Mouse (Mus musculus): Measurements from ENCODE around the gene Pde4d.

The Pde4d gene

DNA sequence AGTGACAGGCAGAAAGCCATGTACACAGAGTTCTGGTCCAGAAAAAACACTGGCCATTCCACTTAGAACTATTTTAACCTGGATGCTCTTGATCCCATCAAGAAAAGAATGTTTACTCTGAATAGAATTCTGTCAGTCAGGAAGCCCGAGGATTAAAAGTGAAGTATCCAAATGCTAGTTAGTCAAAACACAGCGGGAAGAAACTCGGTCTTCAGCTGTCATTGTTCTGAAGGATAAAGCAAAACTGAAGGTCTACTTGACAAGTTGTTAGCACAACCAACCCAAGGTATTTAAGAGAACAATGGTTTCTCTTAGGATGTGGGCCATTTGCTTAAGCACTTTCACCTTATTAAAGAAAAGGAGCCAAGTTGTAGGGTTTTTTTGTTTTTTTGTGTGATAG, 1327.2 kb downstream of the Pde4d start:
- in situ Hi-C loops (cut with MboI; ENCODE audit: low pct_unique_long_range_greater_than_20kb in 1 of 2, low sequenced_read_pairs in 2 of 2, unreplicated experiment in 1 of 2) = loop anchor here (10.0 kb wide), 3 partner anchors 138 to 248 kb away; no protein-coding TSS in a partner anchor

GRCm38 (mm10) chr13:109777441-109777840, 1327.7 kb downstream of the Pde4d start:
- in situ Hi-C loops (cut with MboI; ENCODE audit: low pct_unique_long_range_greater_than_20kb in 1 of 2, low sequenced_read_pairs in 2 of 2, unreplicated experiment in 1 of 2) = loop anchor here (10.0 kb wide), 3 partner anchors 137 to 247 kb away; no protein-coding TSS in a partner anchor

- in situ Hi-C loops (cut with MboI; ENCODE audit: low pct_unique_long_range_greater_than_20kb in 1 of 2, low sequenced_read_pairs in 2 of 2, unreplicated experiment in 1 of 2) = loop anchor here (10.0 kb wide), 3 partner anchors 136 to 246 kb away; no protein-coding TSS in a partner anchor
These were observed 1328.6 kb downstream of the Pde4d start for GRCm38 (mm10) chr13:109778297-109778835.

- in situ Hi-C loops (cut with MboI; ENCODE audit: low pct_unique_long_range_greater_than_20kb in 1 of 2, low sequenced_read_pairs in 2 of 2, unreplicated experiment in 1 of 2) = no loop called here
These were observed 1331.7 kb downstream of the Pde4d start for GRCm38 (mm10) chr13:109781466-109781865.

DNA sequence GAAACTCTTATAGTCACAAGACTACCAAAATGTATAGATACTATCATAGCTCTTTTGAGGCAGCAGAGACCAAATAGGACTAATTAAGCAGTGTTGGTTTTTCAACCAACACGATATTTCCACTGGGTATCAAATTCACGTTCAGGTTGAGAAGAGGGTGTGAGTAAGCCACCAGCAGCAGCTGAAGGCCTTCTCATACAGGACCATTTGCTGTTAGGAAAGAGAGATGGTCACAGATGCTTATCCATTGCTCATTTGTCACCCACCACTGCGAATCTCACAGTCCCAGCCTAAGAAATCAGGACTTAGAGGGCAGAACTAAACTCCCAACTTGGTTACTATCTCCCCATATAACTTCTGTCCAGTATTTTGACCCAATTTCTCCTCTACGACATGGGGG, 1338.9 kb downstream of the Pde4d start:
- in situ Hi-C loops (cut with MboI; ENCODE audit: low pct_unique_long_range_greater_than_20kb in 1 of 2, low sequenced_read_pairs in 2 of 2, unreplicated experiment in 1 of 2) = no loop called here

GRCm38 (mm10) chr13:109789151-109789550, 1339.4 kb downstream of the Pde4d start:
- in situ Hi-C loops (cut with MboI; ENCODE audit: low pct_unique_long_range_greater_than_20kb in 1 of 2, low sequenced_read_pairs in 2 of 2, unreplicated experiment in 1 of 2) = no loop called here

DNA sequence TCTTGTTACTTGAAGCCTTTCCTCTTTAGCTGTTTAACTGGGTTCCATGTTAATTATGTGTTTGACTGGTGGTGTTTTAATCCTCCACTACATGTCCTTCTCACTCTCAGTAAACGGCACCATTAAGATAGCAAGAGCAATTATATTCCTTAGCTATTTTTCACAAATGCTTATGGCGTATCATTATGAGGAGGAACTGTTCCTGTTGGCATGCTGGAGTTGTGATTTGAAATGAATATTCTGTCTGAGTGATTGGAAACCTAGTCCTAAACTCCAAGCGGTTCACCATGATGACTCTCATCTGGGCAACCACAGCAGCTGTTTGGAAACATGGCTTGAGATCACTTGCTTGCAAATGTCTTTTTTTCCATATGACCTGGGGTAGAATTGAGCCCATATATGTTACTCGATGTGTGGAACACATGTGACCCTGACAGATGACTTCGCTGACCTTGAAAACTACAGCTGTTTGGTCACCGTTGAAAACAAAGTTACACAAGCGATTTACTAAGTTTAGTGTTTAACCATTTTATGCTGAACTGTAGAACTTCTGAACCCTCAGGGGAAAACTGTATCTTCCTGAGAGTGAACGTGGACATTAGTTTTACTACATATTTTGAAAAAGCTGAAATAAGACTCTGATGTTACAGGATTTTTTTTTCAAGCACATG, 1340.4 kb downstream of the Pde4d start:
- in situ Hi-C loops (cut with MboI; ENCODE audit: low pct_unique_long_range_greater_than_20kb in 1 of 2, low sequenced_read_pairs in 2 of 2, unreplicated experiment in 1 of 2) = no loop called here

DNA sequence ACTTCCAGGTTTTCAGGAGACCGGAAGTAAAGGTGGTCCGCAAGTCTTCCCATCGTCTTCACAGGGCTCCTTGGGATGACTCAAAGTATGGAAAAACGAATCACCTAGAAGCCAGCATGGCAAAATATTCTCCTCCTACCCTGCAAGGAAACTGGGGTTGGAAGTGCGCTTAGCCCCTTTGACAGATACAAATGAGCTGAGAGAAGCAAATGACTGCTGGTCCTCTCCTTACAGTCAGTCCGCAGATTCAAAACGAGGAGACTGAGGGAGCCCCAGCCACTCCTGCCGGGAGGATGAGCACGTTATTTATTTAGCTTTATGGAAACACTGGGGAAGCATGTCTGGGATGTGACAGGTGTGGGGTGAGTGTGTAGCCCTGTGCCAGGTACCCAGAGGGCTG, 1344.2 kb downstream of the Pde4d start:
- in situ Hi-C loops (cut with MboI; ENCODE audit: low pct_unique_long_range_greater_than_20kb in 1 of 2, low sequenced_read_pairs in 2 of 2, unreplicated experiment in 1 of 2) = no loop called here

GRCm38 (mm10) chr13:109798651-109799050, 1348.9 kb downstream of the Pde4d start:
- in situ Hi-C loops (cut with MboI; ENCODE audit: low pct_unique_long_range_greater_than_20kb in 1 of 2, low sequenced_read_pairs in 2 of 2, unreplicated experiment in 1 of 2) = no loop called here

DNA sequence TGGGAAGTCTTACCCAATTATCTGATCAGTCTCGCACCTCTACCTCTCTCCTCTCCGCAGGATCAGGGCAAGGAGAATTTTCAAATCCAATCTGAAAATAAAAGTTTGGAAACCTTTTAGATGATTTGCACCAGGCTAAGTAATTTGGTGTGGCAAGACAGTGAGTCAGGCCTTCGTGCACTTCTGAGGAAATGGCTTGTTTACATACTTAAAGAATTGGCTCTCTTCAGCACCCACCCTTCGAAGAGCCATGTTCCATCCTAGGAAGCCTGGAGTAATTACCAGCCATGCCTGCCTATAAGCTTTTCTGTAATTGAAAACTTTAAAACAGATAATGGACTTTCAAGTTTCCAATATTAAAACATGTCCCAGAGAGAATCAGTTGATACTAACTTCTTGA, 1352.5 kb downstream of the Pde4d start:
- in situ Hi-C loops (cut with MboI; ENCODE audit: low pct_unique_long_range_greater_than_20kb in 1 of 2, low sequenced_read_pairs in 2 of 2, unreplicated experiment in 1 of 2) = no loop called here

DNA sequence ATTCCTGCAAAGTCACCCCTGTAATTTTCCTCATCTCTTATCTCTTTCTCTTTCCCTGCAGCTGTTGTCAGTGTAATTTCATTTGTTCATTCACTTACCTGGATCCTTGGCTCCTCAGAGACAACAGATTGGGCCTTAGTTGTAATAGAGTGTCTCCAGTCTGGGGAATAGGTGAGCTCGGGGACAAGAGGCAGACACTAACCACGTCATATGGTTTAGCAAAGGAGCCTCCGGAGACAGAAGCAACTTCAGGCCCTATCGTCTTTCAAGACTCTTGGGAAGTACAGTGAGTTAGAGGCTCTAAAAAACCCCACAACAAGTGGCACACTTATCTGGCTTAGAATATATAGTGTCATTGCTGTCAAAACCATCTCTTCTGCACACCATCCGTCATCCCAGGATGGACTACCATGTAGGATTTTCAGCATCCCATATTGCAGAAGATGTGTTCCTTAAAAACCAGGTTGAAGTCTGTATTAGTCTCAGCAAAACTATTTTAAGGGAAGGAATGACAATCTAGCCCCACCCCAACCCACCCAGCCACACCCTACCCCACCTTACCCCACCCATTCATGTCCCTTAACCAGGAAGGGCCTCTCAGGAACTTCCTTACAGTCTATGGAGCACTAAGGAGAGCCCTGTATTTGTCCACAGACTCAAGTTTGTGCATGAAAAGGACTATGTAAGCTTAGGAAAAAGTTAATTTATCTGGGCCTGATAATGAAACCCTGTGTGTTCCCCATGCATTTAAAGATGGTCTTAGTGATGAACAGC, 1356.6 kb downstream of the Pde4d start:
- in situ Hi-C loops (cut with MboI; ENCODE audit: low pct_unique_long_range_greater_than_20kb in 1 of 2, low sequenced_read_pairs in 2 of 2, unreplicated experiment in 1 of 2) = no loop called here

GRCm38 (mm10) chr13:109807036-109807435, 1357.3 kb downstream of the Pde4d start:
- in situ Hi-C loops (cut with MboI; ENCODE audit: low pct_unique_long_range_greater_than_20kb in 1 of 2, low sequenced_read_pairs in 2 of 2, unreplicated experiment in 1 of 2) = no loop called here

DNA sequence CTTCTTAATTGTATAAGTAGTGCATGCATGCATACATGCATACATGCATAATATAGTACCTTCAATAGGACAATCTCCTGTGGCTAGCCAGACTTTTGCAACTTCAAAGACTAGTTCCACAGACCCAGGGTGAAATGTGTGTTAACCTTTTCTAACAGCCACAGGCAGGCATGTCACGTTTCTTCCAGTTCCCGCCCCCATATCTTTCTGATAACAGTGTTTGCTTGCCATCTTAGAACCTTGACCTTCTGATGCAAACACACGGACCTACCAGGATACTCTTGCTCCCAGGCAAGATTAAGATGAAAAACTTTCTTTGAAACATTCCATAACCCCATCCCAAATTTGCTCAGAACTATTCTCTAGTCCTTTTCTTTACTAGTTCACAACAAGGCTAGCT, 1357.7 kb downstream of the Pde4d start:
- in situ Hi-C loops (cut with MboI; ENCODE audit: low pct_unique_long_range_greater_than_20kb in 1 of 2, low sequenced_read_pairs in 2 of 2, unreplicated experiment in 1 of 2) = no loop called here

- in situ Hi-C loops (cut with MboI; ENCODE audit: low pct_unique_long_range_greater_than_20kb in 1 of 2, low sequenced_read_pairs in 2 of 2, unreplicated experiment in 1 of 2) = no loop called here
These were observed 1358.3 kb downstream of the Pde4d start for GRCm38 (mm10) chr13:109808039-109808438.

DNA sequence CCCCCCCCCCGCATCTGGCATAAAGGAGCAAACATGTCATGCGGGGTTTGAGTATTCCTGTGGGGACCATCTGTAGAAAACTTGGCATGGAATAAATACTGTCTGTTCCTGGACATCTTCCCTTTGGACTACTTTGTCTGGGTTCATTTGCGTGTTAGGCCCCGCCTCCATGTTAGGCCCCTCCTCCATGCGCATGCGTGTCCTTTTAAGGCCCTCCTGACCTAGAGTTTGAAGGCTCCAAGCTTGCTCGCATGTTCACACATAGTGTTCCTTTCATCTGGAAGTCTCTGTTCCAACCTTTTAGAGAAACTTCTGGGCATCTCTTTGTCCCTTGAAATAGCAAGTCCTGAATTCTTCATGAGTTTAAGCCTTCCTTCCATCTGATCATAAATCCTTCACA, 1359.2 kb downstream of the Pde4d start:
- in situ Hi-C loops (cut with MboI; ENCODE audit: low pct_unique_long_range_greater_than_20kb in 1 of 2, low sequenced_read_pairs in 2 of 2, unreplicated experiment in 1 of 2) = no loop called here

- in situ Hi-C loops (cut with MboI; ENCODE audit: low pct_unique_long_range_greater_than_20kb in 1 of 2, low sequenced_read_pairs in 2 of 2, unreplicated experiment in 1 of 2) = no loop called here
These were observed 1359.9 kb downstream of the Pde4d start for GRCm38 (mm10) chr13:109809646-109810045.

DNA sequence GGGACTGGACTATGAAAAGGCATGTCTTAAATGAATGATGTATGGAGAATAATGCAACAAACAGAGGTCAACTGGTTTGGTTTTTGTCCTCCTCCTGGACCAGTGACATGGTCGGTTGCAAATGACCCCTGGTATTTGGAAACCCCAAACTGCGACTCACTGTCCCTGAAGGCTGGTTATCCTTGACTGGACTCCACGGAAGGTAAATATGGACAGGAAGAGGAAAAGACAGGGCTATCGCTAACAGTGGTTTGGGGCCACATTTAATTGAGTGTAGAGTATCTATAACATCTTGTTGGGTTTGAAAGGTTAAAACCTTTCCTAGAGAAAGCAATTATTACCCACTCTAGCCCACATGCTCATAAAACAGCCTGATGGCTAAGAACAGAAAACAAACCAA, 1364.2 kb downstream of the Pde4d start:
- in situ Hi-C loops (cut with MboI; ENCODE audit: low pct_unique_long_range_greater_than_20kb in 1 of 2, low sequenced_read_pairs in 2 of 2, unreplicated experiment in 1 of 2) = no loop called here

DNA sequence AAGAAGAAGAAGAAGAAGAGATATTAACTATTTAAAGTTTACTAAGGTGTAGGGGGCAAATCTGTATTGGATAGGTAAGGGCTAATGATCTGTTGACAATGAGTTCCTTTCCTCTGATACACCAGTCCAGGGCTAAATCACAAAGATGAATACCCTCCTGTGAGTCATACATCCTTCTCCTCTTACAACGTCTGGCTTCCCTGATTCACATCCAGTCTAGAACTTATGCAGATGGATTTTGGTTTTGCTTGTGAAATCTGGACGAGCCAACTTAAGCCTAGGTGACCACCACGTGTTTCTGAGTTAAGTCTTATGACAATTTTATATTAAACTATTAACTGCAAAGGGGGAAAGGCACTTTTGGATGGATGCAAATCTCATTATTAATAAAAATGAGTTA, 1369.3 kb downstream of the Pde4d start:
- in situ Hi-C loops (cut with MboI; ENCODE audit: low pct_unique_long_range_greater_than_20kb in 1 of 2, low sequenced_read_pairs in 2 of 2, unreplicated experiment in 1 of 2) = no loop called here

DNA sequence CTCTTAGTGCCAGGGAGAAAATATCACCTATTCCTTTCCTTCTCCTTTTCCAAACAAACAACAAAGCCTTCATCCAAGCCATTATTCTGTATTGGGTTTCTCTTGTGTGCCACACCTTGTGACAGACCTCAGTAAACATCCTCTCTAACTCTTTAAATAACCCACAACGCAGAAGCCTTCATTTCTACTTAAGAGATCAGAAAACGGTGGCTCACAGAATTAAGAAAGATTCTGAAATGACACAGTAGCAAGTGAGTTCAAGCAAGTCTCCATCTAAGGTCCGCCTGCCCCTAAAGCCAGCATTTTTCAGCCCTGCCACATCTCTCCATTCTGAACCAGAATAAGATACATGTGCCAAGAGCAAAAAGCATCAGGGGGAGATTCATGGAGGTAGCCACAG, 1370.4 kb downstream of the Pde4d start:
- in situ Hi-C loops (cut with MboI; ENCODE audit: low pct_unique_long_range_greater_than_20kb in 1 of 2, low sequenced_read_pairs in 2 of 2, unreplicated experiment in 1 of 2) = no loop called here

DNA sequence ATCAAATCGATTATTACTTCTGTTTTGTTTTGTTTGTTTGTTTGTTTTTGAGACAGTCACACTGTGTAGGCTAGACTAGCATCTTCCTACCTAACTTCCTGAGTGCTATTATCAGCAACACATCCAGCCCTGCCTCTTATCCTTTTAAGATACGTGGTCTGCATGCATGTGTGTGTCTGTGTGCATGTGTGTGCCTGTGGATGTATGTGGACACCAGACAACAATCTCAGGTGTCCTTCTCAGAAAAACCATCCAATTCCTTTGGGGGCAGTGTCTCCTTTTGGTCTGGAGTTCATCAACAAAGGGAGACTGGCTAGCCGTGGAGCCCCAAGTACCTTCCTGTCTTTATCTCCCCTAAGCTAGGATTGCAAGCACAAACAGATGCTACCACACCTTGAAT, 1371.1 kb downstream of the Pde4d start:
- in situ Hi-C loops (cut with MboI; ENCODE audit: low pct_unique_long_range_greater_than_20kb in 1 of 2, low sequenced_read_pairs in 2 of 2, unreplicated experiment in 1 of 2) = no loop called here
